Mouse (Mus musculus) spleen, adult 12 weeks (tissue): ENCODE measurements around the gene Spsb1.

Source experiments
- DNase-seq: peaks from one replicate; pipeline ENCODE4 v3.0.0; 2022; ENCODE audit warnings: low spot score

The Spsb1 gene

DNA sequence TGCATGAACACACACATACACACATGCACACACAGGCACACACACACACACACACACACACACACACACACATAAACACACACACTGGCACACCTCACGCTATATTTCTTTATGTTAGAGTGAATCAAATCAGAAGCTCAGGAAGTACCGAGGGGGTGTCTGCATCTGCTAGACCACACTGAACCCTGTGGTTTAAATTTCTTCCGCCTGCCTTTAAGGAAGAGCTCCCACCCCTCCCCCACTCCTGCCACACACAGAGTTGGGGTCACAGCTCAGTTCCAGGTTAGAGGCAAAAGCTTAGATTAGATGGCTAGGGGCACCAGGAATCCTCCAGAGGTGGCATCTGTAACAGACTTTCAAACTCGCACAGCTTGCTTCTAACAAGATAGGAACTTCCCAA is 42.4 kb downstream of the Spsb1 start:
- no peak for DNase-seq

DNA sequence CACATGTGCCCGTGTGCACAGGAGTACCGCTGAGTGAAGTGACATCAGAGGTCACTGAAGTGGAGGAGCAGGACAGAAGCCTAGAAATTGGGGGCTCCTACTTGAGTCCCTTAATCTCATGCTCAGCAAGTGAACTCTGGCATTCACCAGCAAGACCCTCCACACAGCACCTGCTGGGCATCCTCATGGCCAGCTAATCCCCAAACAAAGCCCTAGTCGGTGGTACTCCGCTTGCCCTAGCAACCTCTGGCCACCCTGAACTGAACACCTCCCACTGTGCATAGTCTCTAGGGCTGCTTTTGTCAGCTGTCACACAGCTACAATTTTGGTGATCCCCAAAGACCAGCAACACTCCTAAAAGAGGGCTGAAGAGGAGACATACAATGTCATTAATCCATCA is 44.3 kb downstream of the Spsb1 start:
- DNase-seq, result no peak

DNA sequence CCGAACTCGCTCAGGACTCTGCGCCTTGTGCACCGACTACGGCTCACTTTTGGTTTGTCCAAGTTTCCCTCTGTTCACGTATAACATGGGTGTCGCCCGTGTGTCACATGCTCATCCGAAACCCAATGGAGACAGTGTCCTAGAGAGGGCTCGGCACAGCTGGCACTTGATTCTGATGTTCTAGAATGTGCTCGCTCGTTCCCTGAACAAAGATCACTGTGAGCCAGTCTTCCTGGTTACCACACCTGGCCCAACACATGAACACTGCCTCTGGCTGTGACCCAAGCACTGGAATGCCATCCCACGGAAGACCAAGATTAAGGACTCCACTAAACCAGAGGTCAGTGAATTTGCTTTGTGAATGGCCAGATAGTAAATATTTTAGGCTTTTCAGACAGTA is 45.3 kb downstream of the Spsb1 start:
- DNase-seq, result no peak

DNA sequence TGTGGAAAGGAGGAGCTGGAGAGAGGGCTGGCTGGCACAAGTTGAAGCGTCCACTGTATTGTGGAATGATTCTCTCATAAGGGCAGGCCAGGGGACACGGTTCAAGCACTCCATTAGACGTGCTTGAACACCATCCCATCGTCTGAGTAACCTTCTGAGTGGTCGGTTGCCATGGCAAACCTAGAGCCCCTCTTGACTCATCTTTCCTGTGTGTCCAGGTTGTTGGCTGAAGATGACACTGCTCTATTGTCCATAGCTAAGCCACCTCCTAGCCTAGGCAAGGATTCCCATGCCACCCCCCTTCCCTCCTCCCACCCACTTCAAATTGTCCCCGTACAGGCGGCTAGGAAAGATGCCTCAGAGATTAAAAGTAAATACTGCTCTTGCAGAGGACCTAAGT is 45.9 kb downstream of the Spsb1 start:
- no peak for DNase-seq

DNA sequence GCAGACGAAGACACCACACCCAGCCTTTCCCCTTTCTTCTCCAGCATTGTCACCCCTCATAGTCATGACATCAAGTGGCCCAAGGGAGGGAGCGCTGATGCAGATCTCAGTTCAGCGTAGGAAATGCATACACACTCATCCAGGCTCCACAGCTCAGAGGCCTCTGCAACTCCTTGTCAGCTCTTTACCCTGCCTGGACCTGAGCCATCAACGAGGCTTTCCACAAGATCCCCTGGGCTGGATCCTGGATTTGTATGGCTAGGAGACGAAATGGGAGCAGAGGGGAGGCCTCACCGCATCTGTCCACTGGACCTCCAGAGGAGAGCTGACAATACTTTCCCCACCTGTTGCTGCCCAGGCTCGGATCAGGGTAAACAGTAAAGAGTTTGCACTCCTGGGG is 47.2 kb downstream of the Spsb1 start:
- DNase-seq, result no peak

DNA sequence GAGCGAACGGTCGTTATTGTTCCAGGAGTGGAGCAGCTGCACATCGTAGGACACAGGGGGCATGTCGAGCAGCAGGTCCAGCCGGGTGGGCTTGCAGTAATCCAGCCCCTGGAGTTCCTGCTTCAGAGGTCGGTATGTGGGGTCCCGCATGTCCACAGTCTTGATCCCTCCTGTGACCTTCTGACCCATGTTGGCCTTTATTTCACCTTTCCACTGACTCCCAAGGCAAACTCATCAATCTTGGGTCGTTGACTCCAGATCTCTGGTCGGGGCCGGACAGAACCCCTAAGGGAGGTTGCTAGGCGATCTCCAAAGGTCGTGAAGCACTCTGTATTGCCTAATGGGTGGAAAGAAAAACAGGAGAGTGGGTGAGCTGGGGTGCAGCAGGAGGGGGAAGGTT is 47.9 kb downstream of the Spsb1 start:
- DNase-seq, result no peak

DNA sequence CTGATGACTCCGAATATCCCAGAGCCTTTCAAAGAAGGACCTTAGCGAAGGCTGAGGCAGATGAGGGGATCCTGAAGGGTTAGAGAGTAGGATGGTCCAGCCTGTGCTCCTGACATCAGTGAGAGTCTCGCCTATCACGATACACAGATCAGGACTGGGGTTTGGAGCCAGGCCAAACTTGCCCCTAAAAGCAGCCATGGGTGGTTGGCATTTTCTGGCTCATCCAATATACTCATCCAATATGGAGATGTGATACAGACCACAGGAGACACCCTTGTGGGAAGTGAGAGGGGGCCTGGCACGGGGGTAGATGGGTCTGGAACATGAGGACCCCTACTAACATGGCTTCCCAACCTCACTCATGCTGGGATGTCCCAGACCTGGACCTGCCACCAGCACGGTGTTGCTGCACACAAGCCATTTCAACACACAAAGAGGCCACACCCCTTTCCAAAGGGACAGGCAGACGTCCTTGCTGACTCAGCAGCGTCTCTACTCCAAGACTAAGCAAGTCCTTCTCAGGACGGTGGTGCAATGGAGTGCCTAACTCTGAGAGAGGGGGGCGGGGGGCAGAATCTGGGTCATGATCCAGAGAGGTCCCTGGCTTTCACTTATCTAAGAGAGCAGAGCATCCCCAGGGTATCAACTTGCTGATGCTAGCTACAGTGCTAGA is 49.4 kb downstream of the Spsb1 start:
- no peak for DNase-seq

DNA sequence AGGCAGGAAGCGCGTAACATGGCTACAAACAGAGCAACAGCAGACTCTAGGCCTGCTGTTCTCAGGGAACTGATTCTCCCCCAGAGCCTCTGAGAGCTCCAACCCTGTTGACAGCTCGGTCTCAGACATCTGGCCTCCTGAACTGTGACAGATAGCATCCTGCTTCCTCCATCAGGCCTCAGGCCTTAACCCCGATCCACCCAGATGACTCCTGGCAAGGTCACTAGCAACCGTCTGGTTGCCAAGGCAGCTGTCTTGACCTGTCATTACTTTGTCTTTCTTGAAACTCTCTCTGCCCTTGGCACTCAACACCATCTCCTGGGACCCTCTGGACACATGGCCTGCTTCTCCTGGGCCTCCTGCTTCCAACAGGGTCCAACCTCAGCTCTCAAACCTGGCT is 51.8 kb downstream of the Spsb1 start:
- no peak for DNase-seq

DNA sequence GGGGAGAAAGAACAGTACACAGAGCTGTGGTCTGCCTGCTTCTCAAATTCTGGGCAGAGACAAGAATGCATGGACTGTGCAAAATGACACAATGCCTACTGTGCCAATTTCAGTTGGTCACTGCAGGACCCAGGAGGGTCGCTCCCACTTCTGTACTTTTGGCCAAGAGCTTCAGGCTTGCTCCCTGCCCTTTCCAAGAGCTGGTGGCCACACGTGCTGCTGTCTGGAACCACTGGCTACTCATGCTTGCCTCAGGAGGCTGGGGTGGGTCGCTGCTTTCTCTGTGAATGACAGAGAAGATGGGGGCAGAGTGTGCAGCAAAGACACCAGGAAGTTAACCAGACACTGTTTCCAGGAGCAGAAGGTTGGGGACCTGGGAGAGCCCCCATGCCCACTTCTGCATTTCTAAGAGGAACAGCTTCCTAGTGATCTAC is 53.5 kb downstream of the Spsb1 start:
- DNase-seq, result no peak

DNA sequence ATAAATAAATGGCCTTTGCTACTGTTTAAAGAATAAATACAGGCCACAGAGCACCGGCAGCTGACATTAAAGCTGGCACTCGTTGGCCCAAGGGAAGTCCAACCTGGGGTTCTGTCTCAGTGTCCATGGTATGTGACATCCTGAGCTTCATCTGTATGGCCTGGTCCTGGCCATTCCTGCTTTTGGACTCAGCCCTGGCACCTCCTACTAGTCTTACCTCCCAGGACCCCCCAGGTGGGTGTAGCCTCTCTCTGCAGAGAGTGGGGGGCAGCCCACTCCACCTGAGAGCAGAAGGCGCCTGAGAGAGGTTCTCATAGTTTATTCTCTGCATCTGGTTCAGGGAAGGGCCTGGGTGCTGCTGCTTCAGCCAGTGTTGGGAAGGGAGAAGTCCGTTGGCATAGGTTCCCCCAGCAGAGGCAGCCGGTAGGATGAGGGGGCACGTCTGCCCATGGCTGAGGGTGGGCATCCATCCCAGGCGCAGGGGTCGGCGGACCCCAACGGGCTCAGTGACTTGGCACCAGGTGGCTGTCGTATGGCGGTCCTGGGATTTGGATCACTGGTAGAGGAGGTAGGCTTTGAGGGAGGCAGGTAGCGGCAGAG is 57.1 kb downstream of the Spsb1 start:
- no peak for DNase-seq

DNA sequence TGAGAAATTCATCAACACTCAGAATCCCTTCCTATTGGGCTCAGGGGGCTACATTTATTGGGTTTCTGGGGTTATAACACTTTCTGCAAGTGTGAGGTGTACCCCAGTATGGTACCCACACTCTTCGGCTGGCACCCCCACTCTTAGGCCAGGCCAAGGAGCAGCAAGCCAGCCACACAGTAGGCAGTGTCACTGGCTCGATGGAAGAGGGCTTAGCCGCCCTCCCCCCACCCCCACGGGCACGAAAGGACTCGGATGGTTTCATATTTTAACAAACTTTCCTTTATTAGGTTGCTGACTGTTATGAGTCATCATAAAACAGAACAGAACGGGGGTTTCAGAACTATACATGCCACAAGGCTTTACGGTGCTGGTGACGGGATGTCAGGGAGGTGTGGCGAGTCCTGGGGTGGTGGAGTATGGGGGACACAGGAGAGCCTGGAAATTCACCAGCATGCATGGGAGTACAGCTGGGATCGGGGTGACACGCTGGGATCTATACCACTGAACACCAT is 58.8 kb downstream of the Spsb1 start:
- DNase-seq, result no peak

DNA sequence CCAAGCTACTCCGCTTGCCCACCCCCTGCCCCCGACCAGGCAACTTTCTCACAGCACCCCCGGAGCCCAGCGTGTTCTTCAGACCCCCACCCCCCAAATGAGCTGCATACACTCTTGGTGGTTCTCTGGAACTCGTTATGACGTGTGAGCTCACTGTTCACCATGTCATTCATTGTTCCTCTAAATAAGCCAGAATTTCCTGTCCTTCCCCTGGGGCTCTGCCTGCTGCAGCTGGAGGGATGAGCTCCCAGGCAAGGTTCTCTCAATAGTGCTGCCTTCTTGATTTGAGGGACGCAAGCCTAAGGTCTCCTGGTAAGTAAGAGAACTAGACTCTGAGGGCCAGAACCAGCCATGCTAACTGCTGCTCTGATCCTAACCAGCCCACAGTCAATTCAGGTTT is 59.6 kb downstream of the Spsb1 start:
- DNase-seq, result no peak

DNA sequence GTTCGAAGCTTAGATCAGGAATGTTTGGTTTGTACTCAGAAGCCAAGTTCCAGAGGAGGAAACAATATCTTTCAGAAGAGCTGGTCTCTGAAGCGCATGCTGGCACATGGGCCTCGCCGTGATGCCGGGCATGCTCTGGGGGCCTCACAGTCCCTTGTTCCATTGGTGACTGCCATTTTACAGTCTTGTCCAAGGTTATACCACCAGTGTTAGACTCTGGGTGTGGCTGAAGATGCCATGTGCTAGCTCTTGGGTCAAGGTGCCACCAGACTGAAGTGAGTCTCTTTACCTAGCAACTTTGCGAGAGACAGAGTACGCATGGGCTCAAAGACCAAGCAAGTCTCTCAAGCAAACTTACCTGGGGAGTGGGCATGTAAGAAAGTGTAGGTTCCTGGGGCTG is 60.5 kb downstream of the Spsb1 start:
- DNase-seq, result no peak

DNA sequence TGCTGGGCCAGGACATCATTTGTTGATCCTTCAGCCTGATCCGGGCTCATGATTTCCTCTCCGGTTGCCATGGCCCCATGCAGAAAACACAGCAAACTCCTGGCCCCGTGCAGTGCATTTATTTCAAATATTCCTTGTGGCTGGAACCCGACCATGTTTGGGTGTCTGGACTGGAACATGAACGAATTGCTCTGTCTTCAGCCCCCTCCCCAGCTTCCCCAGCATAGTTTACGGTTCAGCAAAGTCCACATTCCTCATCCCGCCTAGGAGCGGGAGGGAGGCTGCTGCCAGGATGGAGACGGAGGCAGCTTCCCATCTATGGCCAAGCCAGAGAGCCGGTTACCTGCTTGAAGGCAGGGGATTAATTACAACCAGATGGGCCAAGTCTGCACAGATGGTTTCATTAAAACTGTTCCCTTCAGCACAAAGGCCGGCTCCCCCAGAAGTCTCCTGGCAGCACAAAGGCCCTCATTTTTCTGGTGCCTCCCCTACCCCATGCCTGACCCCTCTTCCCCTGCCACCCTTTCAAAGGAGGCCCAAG is 61.2 kb downstream of the Spsb1 start:
- DNase-seq, result no peak

DNA sequence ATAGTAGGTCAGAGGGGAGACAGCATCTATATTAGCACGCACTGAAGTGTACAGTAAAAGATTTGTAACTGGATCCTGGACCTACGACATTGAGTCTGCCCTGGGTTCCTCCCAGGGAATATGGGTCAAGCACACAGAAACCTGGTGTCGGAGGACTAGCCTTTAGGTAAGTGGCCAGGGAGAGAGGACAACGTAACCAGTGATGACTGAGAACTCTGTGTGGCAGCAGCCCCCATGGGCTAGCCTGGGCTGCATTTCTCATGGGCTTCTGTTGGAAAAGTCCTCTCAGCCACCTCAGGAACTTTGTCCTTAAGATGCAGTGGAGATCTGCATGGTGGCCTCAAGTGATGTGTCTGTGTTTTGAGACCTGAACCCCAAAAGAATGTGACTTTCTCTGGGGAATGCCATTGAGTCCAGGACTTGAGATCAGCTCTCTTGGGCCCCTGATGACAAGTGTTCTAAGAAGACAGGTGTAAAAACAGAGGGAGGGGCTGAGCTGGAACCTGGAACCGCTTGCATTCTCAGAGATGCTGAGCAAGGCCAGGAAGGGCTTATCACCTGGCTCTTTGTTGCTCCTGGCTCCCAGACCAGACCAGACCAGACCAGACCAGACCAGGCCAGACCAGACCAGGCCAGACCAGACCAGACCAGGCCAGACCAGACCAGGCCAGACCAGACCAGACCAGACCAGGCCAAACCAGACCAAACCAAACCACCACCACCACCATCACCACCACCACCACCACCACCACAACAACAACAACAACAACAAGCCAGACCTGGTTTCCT is 63.5 kb downstream of the Spsb1 start:
- DNase-seq, result no peak

DNA sequence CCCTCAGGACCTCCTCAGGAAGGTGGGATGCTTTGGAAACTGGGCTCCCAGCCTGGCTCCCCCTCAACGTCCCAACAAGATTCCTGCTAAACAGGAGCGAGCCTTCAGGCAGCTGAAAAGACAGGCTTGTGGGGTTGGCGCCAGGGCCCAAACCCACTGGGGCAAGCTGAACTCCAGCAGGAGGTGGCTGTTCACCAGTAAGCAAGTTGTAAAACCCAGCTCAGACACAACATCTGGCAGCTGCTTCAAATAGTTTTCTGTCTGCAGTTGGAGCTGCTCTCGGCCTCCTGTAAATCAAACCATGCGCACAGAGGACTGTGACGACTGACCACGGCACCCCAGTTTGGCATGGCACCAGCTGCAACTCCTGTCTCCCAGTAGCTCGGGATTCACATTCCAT is 64.3 kb downstream of the Spsb1 start:
- DNase-seq, result no peak

DNA sequence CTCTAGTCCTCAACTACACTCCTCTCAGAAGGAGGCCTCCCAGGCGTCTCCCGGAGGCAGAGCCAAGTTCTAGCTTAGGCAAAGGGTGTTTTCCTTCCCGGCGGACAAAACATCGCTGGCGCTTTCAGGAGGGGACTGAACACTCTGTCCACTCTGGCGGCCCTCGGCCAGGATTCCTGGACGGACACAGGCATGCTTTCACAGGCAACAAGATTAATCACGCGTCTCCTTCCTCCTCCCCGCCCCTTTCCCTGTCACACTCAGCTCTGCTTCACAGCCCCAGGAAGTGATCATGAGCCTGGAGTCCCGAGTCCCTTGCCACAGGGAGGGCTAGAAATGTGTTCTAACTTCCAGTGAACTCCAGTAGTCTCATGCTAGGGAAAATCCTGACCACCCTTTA is 65.0 kb downstream of the Spsb1 start:
- no peak for DNase-seq

DNA sequence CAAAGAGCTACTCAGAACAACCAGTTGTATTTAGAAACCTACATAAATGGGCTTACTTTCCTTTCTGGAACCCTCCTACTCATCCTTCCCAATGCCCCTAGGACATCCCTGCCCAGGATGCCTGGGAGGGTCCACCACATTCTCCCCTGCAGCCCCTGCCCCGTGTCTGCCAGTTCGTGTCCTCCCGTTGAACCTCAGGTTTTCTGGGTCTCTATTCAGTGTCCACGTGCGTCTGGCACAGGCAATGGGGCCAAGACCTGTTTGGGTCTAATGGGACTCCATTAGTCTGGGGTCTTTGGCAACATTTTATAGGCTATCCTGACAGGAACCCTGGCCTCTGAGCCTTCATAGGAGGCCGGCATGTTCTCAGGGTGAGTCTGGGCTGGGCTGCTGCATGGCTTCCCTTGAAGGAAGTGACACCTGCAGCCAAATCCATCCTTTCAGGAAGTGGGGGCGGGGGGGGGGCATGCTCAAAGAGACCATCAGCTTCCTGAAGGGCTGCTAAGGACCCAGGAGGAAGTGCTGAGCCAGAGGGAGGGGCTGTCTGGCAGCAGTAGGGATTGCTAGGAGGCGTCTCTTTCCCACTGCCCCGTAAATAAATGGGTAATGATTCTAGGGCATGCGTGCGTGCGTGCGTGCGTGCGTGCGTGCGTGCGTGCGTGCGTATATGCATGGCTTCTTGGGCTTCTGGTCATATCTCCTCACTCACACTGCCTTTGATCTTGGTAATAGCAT is 65.9 kb downstream of the Spsb1 start:
- no peak for DNase-seq

DNA sequence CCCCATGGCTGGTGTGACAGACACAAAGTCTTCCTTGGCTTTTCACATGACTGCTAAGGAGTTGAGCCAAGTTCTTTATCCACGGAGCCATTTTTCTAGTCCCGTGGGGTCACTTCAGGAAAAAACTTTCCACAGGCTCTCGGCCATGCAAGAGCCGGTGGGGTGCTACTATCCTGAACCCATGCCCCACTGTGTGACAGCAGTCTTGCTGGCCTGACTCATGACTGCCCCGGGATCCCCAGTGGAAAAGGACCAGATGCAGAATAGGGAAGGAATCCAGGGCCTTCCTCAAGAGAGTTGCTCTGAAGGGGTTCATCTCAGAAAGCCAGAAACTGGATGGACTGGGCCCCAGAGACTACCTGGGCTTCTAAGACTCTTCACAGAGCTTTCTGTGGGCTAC is 66.7 kb downstream of the Spsb1 start:
- no peak for DNase-seq

DNA sequence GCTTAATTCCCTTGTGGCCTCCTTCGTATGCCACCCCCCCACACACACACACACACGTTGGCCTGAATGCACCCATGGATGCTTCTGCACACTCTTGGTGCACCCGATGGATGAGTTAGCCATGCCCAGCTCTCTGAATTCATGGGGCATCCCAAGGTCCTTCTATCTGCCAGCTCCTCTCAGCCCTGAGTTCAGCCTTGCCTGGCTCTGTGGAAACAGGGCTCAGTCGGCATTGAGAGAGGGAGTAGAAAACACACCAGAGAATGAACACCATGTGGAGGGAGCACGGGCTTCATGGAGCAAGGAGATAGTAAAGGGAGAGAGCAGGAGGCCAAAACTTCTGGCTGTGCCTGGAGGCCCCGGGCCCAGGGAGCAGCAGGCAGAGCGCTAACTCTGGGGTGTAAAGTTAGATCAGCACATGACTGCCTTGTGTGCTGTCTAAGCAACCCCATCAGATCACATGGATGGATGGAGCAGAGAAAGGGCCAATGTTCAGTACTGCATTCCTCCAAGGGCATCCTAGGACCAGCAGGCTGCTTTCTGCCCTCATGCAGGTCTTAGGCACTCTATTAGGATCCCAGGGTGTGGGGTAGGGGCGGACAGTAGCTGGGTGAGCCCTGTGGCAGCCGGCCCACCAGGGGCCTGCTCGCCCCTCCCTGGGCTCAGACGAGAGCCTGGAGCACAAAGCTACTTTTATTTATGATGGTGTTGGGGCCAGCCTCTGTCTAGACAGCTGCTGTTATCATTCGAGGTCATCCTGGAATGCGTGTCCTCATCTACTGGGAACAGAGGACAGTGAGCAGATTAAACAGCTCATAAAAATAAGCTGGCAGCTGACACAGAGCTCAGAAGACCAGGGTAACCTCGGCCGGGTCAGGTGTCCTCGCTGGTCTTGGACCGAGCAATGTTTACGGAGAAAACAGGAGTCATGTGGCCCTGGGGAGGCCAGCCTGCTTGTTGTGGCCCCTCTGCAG is 68.3 kb downstream of the Spsb1 start:
- DNase-seq, result no peak

DNA sequence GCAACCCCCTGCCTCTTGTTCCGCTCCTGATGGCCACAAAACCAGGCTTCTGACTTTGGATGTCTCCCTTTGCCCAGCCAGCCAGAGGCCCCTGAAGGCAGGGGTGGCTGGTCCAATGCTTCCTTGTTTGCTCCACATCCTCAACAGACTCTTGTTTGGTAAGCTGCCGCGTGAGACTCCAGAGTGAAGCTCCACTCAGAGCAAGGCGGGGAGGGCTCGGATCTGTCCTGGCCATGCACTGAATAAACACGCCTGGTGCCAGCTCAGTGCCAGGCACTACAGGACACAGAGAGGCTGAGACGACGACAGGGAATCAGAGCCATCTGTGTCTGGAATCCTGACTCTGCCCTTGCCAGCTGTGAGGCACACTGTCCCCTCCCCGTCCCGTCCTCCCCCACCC is 70.9 kb downstream of the Spsb1 start:
- DNase-seq, result no peak
